Mouse (Mus musculus) midbrain, postnatal 0 days (tissue): ENCODE measurements around the gene Dnmbp. TPM values are rescaled to one million over a fixed set of nuclear protein-coding genes. Genes with fewer than 3 reads are reported as not detected.

Experiments used
- ATAC-seq: fragments of 200-750 bp; cut with Nextera tagmentation; 2 replicates; pipeline ENCODE4 v1.8.0; 2017; ENCODE audit warnings: moderate number of reproducible peaks, mild to moderate bottlenecking, moderate TSS enrichment, moderate library complexity; ENCODE audit not compliant: low FRiP score
- DNase-seq: peaks from one replicate; pipeline ENCODE4 v3.0.0-alpha.2; 2015; ENCODE audit warnings: low spot score
- H3K27ac ChIP-seq: fragments of 300-500 bp; sonication (generic); 2 replicates; pipeline ENCODE4 v1.5.1; 2014; ENCODE audit warnings: low read depth, mild to moderate bottlenecking, low read length, mixed read lengths
- H3K27me3 ChIP-seq: fragments of 300-500 bp; sonication (generic); 2 replicates; pipeline ENCODE4 v1.6.1; 2014; ENCODE audit warnings: low read length, control low read depth, mixed read lengths; ENCODE audit not compliant: insufficient read depth
- H3K36me3 ChIP-seq: fragments of 300-500 bp; sonication (generic); 2 replicates; pipeline ENCODE4 v1.6.1; 2014; ENCODE audit warnings: low read length, control low read depth, mixed read lengths; ENCODE audit not compliant: insufficient read depth
- H3K4me1 ChIP-seq: fragments of 300-500 bp; sonication (generic); 2 replicates; pipeline ENCODE4 v1.6.1; 2014; ENCODE audit warnings: mild to moderate bottlenecking, control low read depth, antibody characterized with exemption, low read length, mixed read lengths; ENCODE audit not compliant: insufficient read depth
- H3K4me2 ChIP-seq: fragments of 300-500 bp; sonication (generic); 2 replicates; pipeline ENCODE4 v1.6.1; 2014; ENCODE audit warnings: low read depth, mild to moderate bottlenecking, low read length, mixed read lengths; ENCODE audit not compliant: poor library complexity, severe bottlenecking
- H3K4me3 ChIP-seq: fragments of 300-500 bp; sonication (generic); 2 replicates; pipeline ENCODE4 v1.5.1; 2014; ENCODE audit warnings: low read depth, mild to moderate bottlenecking, low read length, moderate library complexity
- H3K9ac ChIP-seq: fragments of 300-500 bp; sonication (generic); replicated peaks from 2 replicates; pipeline ENCODE4 v1.6.1; 2014; ENCODE audit warnings: mild to moderate bottlenecking, low read length, moderate library complexity, mixed read lengths; ENCODE audit not compliant: poor library complexity, severe bottlenecking
- H3K9me3 ChIP-seq: fragments of 300-500 bp; sonication (generic); 2 replicates; pipeline ENCODE4 v1.6.1; 2016; ENCODE audit warnings: low read length, control low read depth
- CTCF ChIP-seq: IDR thresholded peaks from 2 replicates; pipeline ENCODE4 v1.5.1; 2016; ENCODE audit warnings: antibody characterized with exemption, mild to moderate bottlenecking
- WGBS: fragments of 180-500 bp; shearing (Covaris S2); extraction: QIAGEN DNeasy Blood & Tissue Kit; methylation state at CpG from one replicate; pipeline ENCODE4 v1.1.7; 2014; 5-methylcytosine and 5-hydroxymethylcytosine counted together
- polyA plus RNA-seq: library from polyadenylated mRNA; unstranded; fragments of >200 nt; fragmentation: Nextera tagmentation; extraction: Ambion mirVana; gene quantifications from 2 replicates; pipeline ENCODE4 v1.2.1, GENCODE M21; 2015
- total RNA-seq: library from RNA; depleted of rRNA; stranded (reverse); fragments of >200 nt; gene quantifications from 2 replicates; pipeline ENCODE4 v1.2.3, GENCODE M21; 2014; rRNA removed

The Dnmbp gene
- total RNA-seq (11.7 and 15.7 TPM in 2 replicates), polyA plus RNA-seq (5.6 and 5.9 TPM in 2 replicates)

DNA sequence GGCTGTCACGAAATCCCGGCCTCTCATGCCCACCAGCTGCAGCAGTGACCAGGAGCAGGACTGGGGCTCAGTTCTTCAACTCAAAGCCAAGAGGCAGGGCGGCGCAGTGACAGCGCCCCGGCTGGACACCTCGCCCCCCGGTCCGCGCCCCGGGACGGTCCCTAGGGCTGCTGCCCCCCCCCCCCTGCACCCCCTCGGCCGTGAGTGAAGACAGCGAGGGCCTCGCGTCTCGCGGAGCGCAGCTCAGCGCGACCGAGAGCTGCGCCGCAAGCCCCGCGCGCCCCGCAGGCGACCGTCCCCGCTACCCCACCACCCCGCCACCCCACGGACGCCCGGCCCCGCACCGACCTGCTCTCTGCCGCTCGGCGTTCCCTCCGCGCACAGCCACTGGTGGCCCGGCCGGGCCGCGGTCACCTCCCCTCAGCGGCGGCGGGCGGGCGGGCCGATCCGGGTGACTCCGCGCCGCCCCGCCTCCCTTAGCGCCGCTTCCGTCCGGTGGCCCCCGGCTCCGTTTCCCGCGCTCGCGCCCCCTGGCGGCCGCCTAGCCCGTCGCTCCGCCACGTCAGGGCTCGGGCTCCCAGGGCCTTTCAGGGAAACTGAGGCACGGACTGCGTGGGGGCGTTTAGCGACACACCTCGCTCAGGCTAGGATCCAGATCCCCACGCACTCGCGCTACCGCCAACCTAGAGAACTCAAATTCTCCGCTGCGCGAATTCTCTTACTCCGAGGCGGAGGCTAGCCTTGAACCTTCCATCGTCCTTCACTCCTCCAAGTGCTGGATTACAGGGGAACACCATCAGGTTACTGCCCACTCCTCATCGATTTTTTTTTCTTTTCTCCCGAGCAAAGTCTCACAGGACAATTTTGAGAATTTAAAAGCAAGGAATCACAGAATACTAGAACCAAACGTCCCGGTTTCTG is at the start of gene Dnmbp:
TSS of gene Dnmbp (minus strand) at position 423 of the 921 bp plus-strand sequence.
- ATAC-seq = peak; percentile 89
- DNase-seq = peak; percentile 75
- Histone ChIP-seq H3K36me3 (no peaks in the 10 kb centered on the region), H3K9me3 (no peaks in the 10 kb centered on the region), H3K27ac (0 out of 2 replicates have a peak within 1 kb of the TSS, but pooled peaks have one; percentile 21), H3K4me1 (no peaks in the 10 kb centered on the region; the same call in 1 of the 2 replicates), H3K4me2 (peak within 1 kb of the TSS; percentile 75), H3K27me3 (no peaks in the 10 kb centered on the region), H3K9ac (peak within 1 kb of the TSS; percentile 73), H3K4me3 (peak within 1 kb of the TSS; percentile 67)
- 4% methylated on average over 68 of the region's 94 CpGs for whole genome bisulfite sequencing
- peak; percentile 78 for TF ChIP-seq CTCF

DNA sequence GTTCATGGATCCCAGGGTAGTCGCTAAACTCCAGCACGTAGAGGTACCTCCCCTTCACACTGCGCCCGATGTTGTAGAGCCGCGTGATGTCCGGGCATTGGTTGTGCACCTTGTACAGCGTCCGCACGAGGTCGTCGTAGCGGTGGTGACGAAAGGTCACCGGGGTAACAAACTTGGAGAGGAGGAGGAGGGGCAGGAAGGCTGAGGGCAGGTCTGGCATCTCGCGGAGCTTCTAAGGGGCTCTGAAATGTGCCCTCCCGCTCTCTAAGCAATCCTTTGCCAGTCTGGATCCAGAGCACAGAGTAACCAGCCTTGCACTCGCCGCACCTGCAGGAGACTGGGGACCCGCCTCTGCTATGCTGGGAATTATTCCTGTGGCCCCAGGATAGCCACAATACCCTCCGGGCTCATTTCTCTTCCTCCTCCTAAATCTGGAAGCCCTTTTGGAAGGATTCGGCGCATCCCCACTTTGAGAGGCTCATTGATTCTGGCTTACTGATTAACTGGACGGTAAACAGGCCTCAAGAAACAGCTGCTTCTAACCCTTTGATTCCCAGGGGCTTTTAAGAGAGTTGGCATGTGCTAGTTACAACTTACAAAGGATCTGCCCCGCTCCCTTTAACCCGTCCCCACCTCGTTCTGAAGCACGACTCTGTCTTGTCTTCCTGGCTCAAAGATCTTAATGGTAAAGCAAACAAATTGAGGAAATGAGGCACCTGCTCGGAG is 46.2 kb upstream of the Dnmbp start, which contains the start of gene Cpn1:
TSS of gene Cpn1 (minus strand) at position 488 of the 726 bp plus-strand sequence.
- no peak for TF ChIP-seq CTCF
- ATAC-seq (no peak), DNase-seq (no peak)
- H3K9me3 ChIP-seq = no peaks in the 10 kb centered on the region
- no peaks in the 10 kb centered on the region for H3K36me3 ChIP-seq
- H3K4me1 ChIP-seq = peaks cover 6% of the 10 kb centered on the region
- H3K4me3 ChIP-seq = peak within 1 kb of the TSS; percentile 12; the same call in 1 of the 2 replicates
- 0 out of 2 replicates have a peak, but pooled peaks cover 6% of the 10 kb centered on the region for H3K27me3 ChIP-seq
- 17% methylated on average over 30 of the region's 30 CpGs for WGBS
- H3K9ac ChIP-seq = 0 out of 2 replicates have a peak within 1 kb of the TSS, but pooled peaks have one; percentile 13
- peak within 1 kb of the TSS; percentile 39 for H3K4me2 ChIP-seq
- H3K27ac ChIP-seq = no peak within 1 kb of the TSS

DNA sequence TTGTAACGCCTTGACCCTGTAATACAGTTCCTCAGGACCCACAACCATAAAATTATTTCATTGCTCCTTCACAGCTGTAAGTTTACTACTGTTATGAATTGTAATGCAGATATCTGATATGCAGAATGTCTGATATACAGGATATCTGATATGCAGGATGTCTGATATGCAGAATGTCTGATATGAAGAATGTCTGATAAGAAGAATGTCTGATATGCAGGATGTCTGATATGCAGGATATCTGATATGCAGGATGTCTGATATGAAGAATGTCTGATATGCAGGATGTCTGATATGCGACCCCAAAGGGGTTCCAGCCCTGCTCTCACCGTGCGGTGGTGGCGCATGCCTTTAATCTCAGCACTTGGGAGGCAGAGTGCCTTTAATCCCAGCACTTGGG is 42.0 kb upstream of the Dnmbp start:
- H3K4me1 ChIP-seq = peaks cover 6% of the 10 kb centered on the region
- no peaks in the 10 kb centered on the region for H3K9me3 ChIP-seq
- no peak for ATAC-seq
- WGBS = 92% methylated on average over 5 of the region's 5 CpGs
- 0 out of 2 replicates have a peak, but pooled peaks cover 6% of the 10 kb centered on the region for H3K27me3 ChIP-seq
- no peak for TF ChIP-seq CTCF
- DNase-seq = no peak
- H3K27ac ChIP-seq = no peak overlapping the region
- H3K4me3 ChIP-seq = no peak overlapping the region
- H3K4me2 ChIP-seq = no peak overlapping the region
- no peaks in the 10 kb centered on the region for H3K36me3 ChIP-seq
- no peak overlapping the region for H3K9ac ChIP-seq

DNA sequence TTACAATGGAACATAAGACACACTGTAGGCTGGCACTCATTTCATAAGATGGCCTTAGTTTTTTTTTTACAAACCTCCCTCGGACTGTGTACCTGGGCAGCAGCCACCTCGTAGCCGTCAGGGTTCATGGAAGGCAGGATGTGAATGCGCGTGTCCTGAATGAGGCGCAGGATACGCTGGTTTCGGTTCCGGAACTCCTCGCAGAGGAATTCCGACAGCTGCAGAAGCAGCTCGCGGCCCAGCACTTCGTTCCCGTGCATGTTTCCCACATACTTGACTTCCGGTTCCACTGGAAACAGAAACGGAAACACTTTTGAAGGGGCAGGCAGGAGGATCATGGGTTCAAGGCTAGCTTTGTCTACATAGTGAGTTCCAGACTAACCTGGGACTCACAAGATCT is 40.7 kb upstream of the Dnmbp start:
- TF ChIP-seq CTCF = no peak
- H3K4me3 ChIP-seq = no peak overlapping the region
- H3K9me3 ChIP-seq = no peaks in the 10 kb centered on the region
- no peak overlapping the region for H3K4me2 ChIP-seq
- no peaks in the 10 kb centered on the region for H3K4me1 ChIP-seq
- H3K27ac ChIP-seq = no peak overlapping the region
- H3K27me3 ChIP-seq = 0 out of 2 replicates have a peak, but pooled peaks cover under 1% of the 10 kb centered on the region
- WGBS = 96% methylated on average over 17 of the region's 17 CpGs
- no peaks in the 10 kb centered on the region for H3K36me3 ChIP-seq
- H3K9ac ChIP-seq = no peak overlapping the region
- no peak for DNase-seq
- no peak for ATAC-seq

DNA sequence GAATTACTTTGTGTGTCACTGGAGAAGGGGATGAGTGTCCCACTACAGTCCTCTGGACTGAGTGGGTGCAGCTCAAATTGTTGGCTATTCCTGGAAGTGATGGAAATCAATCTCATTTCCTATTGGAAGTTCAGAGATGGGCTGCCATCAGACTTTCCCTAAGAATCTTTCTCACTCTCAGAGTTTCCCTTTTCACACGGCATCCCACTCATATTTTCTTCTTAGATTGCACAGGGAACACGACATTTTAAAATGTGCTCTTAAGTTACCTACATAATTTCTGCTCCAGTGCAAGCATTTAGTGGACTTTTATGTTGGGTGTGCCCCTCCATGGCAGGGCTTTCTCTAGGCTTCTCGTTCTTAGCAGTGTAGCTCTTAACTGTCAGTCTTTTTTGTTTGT is 37.8 kb upstream of the Dnmbp start:
- WGBS = 74% methylated on average over 3 of the region's 3 CpGs
- ATAC-seq = no peak

More for the DNA sequence above, 37.8 kb upstream of the Dnmbp start:
- Histone ChIP-seq H3K4me3 (no peak overlapping the region), H3K9ac (no peak overlapping the region), H3K36me3 (no peaks in the 10 kb centered on the region), H3K27me3 (no peaks in the 10 kb centered on the region), H3K4me2 (no peak overlapping the region), H3K9me3 (no peaks in the 10 kb centered on the region), H3K4me1 (no peaks in the 10 kb centered on the region), H3K27ac (no peak overlapping the region)
- DNase-seq = no peak
- no peak for TF ChIP-seq CTCF
